Mouse (Mus musculus): ENCODE measurements around the gene Siah2. TPM values are rescaled to one million over a fixed set of nuclear protein-coding genes. Genes with fewer than 3 reads are reported as not detected.

The Siah2 gene
- polyA plus RNA-seq, 1 experiment: 15.6 TPM

DNA sequence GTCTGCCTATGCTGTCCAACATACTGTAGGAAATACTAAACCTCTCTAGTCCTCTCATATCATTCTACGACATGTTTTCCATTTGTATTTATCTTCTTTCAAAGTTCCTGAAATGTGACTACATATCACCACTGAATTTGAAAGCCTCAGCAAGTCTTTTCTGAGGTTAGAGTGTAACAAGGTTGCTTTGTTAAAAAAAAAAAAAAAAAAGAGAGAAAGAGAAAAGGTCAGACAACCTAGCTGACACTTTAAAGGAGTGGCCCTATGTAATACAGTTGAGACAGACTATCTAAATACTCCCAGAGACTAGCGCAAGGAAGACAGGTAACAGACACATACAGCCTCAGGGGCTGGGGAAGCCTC, 5.3 kb downstream of the Siah2 start:
- no peak overlapping the region for H3K27ac ChIP-seq (ENCODE audit: insufficient read depth, low read length)
- no peak overlapping the region for H3K4me3 ChIP-seq (ENCODE audit: insufficient read depth, low read length)
- H3K4me1 ChIP-seq (ENCODE audit: control insufficient read depth, insufficient read depth, low read length): peaks cover 14% of the 10 kb centered on the region
- no peak for TF ChIP-seq CTCF (IDR thresholded peaks at IDR 0.05; ENCODE audit: extremely low read depth, insufficient read depth, low read length)
- no peak for TF ChIP-seq POLR2A (IDR thresholded peaks at IDR 0.05; ENCODE audit: extremely low read depth, insufficient read depth, low read length)

DNA sequence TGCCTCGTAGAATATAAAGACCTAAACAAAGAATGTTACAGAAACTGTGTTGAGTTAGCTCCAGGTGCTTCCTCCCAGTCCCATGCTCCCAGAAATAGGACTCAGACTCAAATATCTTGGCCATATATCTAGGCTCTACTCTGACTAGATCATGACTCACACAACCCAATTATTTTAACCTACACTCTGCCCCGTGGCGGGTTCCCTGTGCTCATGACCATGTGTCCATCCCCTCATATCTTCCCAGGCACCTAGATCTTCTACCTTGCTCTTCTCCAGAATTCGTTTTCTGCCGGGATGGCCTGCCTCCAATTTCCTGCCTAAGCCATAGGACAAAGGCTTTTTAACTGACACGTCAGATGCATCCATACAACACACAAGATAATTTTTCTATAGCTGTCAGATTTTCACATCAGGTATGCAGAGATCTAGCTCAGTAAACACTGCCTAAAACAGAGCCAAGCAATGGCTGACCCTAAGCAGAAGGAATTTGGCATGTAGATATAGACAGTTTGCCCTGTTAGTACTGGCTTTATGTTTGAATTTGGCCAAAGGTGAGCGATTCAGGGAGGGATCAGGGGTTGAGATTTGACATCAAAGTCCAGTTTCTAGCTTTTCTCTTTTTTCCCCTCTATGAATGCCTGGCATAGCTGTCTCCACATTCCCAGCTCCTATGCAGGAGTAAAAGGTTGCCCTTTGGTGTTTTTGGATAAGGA, 5.8 kb downstream of the Siah2 start:
- no peak overlapping the region for H3K27ac ChIP-seq (ENCODE audit: insufficient read depth, low read length)
- H3K4me1 ChIP-seq (ENCODE audit: control insufficient read depth, insufficient read depth, low read length): peaks cover 14% of the 10 kb centered on the region
- TF ChIP-seq POLR2A (IDR thresholded peaks at IDR 0.05; ENCODE audit: extremely low read depth, insufficient read depth, low read length): no peak
- TF ChIP-seq CTCF (IDR thresholded peaks at IDR 0.05; ENCODE audit: extremely low read depth, insufficient read depth, low read length): no peak
- H3K4me3 ChIP-seq (ENCODE audit: insufficient read depth, low read length): no peak overlapping the region

DNA sequence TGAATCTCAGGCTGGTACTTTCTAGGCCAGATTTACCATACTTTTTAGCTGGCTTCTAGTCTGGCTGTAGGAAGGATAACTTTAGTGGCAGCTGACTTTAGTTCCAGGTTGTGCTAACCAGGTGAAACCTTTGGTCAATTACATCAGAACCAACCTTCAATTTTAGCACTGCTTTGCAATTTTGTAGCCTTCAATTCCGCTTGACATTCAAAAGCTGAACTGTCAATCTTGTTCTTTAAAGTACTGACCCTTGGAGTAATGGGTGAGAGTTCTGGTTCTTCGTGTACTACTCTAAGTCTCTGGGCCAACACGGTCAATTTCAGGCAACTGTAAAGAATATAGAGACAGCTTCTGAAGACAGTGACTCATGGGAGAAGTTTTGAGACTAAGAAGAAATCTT, 6.8 kb downstream of the Siah2 start:
- TF ChIP-seq POLR2A (IDR thresholded peaks at IDR 0.05; ENCODE audit: extremely low read depth, insufficient read depth, low read length): no peak
- no peak for TF ChIP-seq CTCF (IDR thresholded peaks at IDR 0.05; ENCODE audit: extremely low read depth, insufficient read depth, low read length)
- Histone ChIP-seq H3K4me1 (ENCODE audit: control insufficient read depth, insufficient read depth, low read length) (peaks cover 16% of the 10 kb centered on the region), H3K4me3 (ENCODE audit: insufficient read depth, low read length) (no peak overlapping the region), H3K27ac (ENCODE audit: insufficient read depth, low read length) (no peak overlapping the region)

DNA sequence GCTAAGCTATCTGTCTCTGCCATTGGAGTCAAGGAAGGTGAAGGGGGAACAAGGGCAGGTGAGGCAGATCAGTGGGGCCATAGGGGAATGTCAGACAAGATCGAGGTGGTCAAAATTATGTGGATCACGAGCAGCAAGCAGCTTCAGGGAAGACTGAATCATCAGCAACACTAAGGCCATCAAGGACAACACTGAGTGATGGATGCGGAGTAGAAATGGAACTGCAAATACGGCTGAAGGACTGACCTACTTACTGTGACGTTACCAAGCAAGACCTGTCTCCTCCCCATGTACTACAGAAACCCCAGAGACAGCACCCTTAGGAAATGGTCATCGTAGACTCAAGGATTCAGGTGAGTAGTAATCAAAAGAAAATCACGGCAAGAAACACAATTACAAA, 8.9 kb downstream of the Siah2 start:
- TF ChIP-seq POLR2A (IDR thresholded peaks at IDR 0.05; ENCODE audit: extremely low read depth, insufficient read depth, low read length) (no peak), CTCF (IDR thresholded peaks at IDR 0.05; ENCODE audit: extremely low read depth, insufficient read depth, low read length) (no peak)
- Histone ChIP-seq H3K4me3 (ENCODE audit: insufficient read depth, low read length) (no peak overlapping the region), H3K4me1 (ENCODE audit: control insufficient read depth, insufficient read depth, low read length) (peaks cover 19% of the 10 kb centered on the region), H3K27ac (ENCODE audit: insufficient read depth, low read length) (no peak overlapping the region)

DNA sequence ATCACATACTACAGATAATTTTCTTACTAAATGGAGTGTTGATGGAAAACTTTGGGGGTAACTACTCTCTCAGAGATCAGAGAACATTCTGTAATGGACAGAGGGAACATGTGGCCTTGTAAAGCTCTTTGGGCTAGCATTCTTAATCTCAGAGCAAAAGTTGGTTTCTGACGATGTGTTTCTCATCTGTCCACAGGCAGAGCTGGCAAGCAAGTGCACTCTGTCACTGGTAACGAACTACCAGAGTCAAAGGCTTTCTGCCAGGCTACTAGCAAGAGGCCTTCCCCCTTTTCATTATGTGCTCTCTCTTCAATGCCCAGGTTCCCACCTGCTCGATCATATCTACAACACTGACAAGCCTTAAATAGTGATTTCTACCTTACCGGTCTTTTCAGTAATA, 9.9 kb downstream of the Siah2 start:
- no peak overlapping the region for H3K4me3 ChIP-seq (ENCODE audit: insufficient read depth, low read length)
- no peak overlapping the region; the same call in 1 of the 2 replicates for H3K27ac ChIP-seq (ENCODE audit: insufficient read depth, low read length)
- H3K4me1 ChIP-seq (ENCODE audit: control insufficient read depth, insufficient read depth, low read length): peaks cover 21% of the 10 kb centered on the region
- TF ChIP-seq CTCF (IDR thresholded peaks at IDR 0.05; ENCODE audit: extremely low read depth, insufficient read depth, low read length) (no peak), POLR2A (IDR thresholded peaks at IDR 0.05; ENCODE audit: extremely low read depth, insufficient read depth, low read length) (no peak)

DNA sequence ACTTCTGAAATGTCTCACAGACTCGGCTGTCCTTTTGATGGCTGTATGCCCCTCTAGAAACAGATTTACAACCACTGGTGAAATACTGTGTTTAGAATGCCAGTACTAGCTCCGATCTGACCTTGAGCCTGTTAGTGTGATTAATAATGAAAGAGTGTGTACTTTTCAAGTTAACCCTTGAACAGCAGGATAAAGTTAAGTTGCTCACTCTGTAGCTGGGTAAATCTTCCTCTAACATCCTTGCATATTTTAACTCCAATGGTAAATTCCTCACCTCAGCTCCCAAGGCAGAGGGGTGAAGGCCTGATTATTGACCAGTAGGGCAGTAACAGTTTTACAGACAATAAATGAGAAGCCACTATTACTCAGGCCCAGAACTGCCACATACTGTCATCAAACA, 10.4 kb downstream of the Siah2 start:
- Histone ChIP-seq H3K27ac (ENCODE audit: insufficient read depth, low read length) (no peak overlapping the region), H3K4me3 (ENCODE audit: insufficient read depth, low read length) (no peak overlapping the region), H3K4me1 (ENCODE audit: control insufficient read depth, insufficient read depth, low read length) (peaks cover 21% of the 10 kb centered on the region)
- TF ChIP-seq POLR2A (IDR thresholded peaks at IDR 0.05; ENCODE audit: extremely low read depth, insufficient read depth, low read length) (no peak), CTCF (IDR thresholded peaks at IDR 0.05; ENCODE audit: extremely low read depth, insufficient read depth, low read length) (no peak)

DNA sequence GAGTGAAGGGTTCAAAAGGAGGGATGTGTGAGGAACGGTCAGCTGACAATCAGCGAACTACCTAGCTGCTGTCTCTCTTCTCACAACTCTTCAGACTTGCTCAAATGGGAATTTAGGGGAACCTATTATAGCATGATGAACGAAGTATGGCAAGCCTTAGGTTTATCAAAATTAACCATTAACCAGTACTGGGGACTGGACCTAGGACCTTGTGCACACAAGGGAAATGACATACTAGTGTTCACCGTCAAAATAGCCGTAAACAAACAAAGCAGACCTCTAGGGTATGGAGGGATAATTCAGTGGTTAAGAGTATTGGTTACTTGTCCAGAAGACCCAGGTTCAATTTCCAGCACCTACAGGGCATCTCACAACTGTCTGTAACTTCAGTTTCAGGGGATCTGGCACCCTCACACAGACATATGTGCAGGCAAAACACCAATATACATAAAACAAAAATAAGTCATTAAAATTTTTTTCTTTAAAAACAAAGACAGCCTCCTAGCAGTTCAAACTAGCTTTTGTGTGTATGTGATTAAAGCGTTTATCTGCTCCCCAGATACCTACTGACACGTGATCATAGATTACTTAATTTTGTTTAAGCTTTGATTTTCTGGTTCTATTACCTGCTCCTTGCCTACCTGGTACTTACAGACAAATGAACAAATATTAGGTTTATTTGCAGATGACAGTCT, 11.1 kb downstream of the Siah2 start:
- peaks cover 19% of the 10 kb centered on the region for H3K4me1 ChIP-seq (ENCODE audit: control insufficient read depth, insufficient read depth, low read length)
- H3K27ac ChIP-seq (ENCODE audit: insufficient read depth, low read length): no peak overlapping the region
- no peak for TF ChIP-seq POLR2A (IDR thresholded peaks at IDR 0.05; ENCODE audit: extremely low read depth, insufficient read depth, low read length)
- TF ChIP-seq CTCF (IDR thresholded peaks at IDR 0.05; ENCODE audit: extremely low read depth, insufficient read depth, low read length): no peak
- H3K4me3 ChIP-seq (ENCODE audit: insufficient read depth, low read length): no peak overlapping the region

DNA sequence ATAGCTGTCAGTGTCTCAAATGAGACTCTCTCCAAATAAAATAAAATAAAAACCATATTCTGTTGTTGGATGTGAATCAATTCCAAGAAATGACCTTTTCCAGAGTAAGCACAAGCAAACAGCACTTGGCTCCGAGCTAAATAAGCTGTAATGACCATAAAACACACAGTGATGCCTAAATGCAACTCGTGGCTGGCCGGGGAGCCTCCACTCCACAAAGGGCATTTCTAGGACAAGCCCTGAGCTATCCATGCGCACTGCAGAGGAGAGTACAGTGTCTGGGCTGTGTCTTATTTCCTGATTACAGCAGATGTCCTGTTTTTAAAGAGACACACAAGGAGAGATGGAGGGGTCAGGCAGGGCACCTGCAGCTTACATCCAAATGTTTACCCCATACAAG, 12.2 kb downstream of the Siah2 start:
- no peak overlapping the region for H3K27ac ChIP-seq (ENCODE audit: insufficient read depth, low read length)

DNA sequence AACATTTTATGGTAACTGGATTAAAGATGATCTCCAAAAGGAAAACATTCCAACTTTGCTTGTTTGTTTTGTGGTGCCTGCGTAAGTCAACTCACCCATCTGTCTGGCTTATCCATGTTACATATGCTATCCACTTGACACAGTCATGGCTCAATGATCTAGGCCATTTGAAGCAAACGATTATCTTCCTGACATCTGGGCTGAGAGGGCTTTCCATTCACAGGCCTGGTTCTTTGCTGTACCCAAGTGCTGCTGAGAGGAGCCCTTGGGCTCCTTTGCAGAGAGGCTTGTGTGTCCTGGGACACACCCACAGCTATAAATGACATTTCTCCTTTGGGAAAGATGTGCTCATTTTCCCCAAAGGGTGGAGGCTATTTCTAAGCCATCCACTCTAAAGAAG, 13.3 kb downstream of the Siah2 start:
- no peak overlapping the region for H3K27ac ChIP-seq (ENCODE audit: insufficient read depth, low read length)
- TF ChIP-seq POLR2A (IDR thresholded peaks at IDR 0.05; ENCODE audit: extremely low read depth, insufficient read depth, low read length): no peak
- no peak for TF ChIP-seq CTCF (IDR thresholded peaks at IDR 0.05; ENCODE audit: extremely low read depth, insufficient read depth, low read length)
- H3K4me1 ChIP-seq (ENCODE audit: control insufficient read depth, insufficient read depth, low read length): peaks cover 19% of the 10 kb centered on the region
- no peak overlapping the region for H3K4me3 ChIP-seq (ENCODE audit: insufficient read depth, low read length)

More for the DNA sequence above, 12.2 kb downstream of the Siah2 start:
- no peak overlapping the region for H3K4me3 ChIP-seq (ENCODE audit: insufficient read depth, low read length)
- TF ChIP-seq POLR2A (IDR thresholded peaks at IDR 0.05; ENCODE audit: extremely low read depth, insufficient read depth, low read length): no peak
- no peak for TF ChIP-seq CTCF (IDR thresholded peaks at IDR 0.05; ENCODE audit: extremely low read depth, insufficient read depth, low read length)
- peaks cover 19% of the 10 kb centered on the region for H3K4me1 ChIP-seq (ENCODE audit: control insufficient read depth, insufficient read depth, low read length)

DNA sequence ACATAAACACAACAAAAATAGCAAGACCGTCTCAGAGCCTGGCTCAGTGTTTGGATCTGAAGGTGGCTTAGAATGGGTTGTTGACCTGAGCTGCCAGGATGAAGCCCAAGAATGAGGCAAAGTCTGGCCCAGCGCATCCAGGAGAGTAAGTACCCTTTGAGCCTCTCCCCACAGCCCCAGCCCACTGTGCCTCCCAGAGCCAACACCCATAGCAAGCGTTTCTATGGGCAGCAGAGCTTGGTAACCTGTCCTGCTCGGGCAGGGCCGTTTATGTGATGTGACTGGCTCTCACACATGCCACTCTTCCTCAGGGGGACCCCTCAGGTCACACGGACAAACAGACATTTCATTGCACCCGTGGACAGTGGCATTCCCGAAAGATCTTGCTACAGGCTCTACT, 13.8 kb downstream of the Siah2 start:
- Histone ChIP-seq H3K4me3 (ENCODE audit: insufficient read depth, low read length) (no peak overlapping the region), H3K27ac (ENCODE audit: insufficient read depth, low read length) (no peak overlapping the region), H3K4me1 (ENCODE audit: control insufficient read depth, insufficient read depth, low read length) (peaks cover 18% of the 10 kb centered on the region)
- TF ChIP-seq POLR2A (IDR thresholded peaks at IDR 0.05; ENCODE audit: extremely low read depth, insufficient read depth, low read length): no peak
